In the genomic region with DNA sequence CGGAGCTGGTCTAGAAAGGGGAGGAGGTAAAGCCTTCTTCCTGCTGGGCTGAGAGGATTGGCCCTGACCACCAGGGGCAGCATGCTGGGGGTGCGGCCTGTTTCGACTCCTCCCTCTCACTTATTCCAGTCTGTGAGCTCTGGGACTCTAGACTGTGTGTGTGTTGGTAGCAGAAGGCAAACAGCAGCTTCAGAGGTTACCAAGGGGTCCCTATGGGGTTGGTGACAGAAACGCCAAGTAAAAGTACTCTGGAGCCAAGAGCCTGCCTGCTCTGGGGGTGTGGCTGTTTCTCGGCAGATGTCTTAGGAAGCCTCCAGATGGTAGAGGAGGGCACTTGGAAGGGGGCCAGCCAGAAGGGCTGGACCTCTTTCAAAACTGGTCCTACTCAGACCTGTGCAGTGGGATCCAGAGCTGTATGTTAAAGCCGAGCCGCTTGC, we compare ENCODE assay signal across 8 mouse cellular contexts. TPM values are rescaled to one million over a fixed set of nuclear protein-coding genes. Genes with fewer than 3 reads are reported as not detected.
DNase-seq lines count a peak whose midpoint lies in the region; ATAC-seq and TF ChIP-seq lines count a peak whose summit lies in the region.

No protein-coding gene starts in this region.

- peak; percentile 82; the same call in 1 of the 2 replicates for ATAC-seq in embryonic facial prominence, embryonic 11.5 days (replicated peaks; ENCODE audit: insufficient number of reproducible peaks, low FRiP score, low TSS enrichment, low read depth)
- ATAC-seq in hindbrain, embryonic 13.5 days (ENCODE audit: low FRiP score): peak; percentile 86
- ATAC-seq in neutrophil, adult 5-6 weeks (ENCODE audit: extremely low read depth, insufficient number of reproducible peaks, low FRiP score, poor library complexity, severe bottlenecking): peak; percentile 25; the same call in 1 of the 2 replicates
- no peak for ATAC-seq in activated CD4-positive, CD25-positive, alpha-beta regulatory T cell, adult 4 months

- H3K27me3 ChIP-seq in ES-Bruce4 (ENCODE audit: control insufficient read depth, insufficient read depth, low read length, poor library complexity, severe bottlenecking): no peaks in the 10 kb centered on the region
- H3K27me3 ChIP-seq in embryonic facial prominence, embryonic 11.5 days (ENCODE audit: control insufficient read depth, insufficient read depth, low read length): no peaks in the 10 kb centered on the region
- H3K27me3 ChIP-seq in hindbrain, embryonic 13.5 days: no peaks in the 10 kb centered on the region

- TF ChIP-seq POLR2A in ES-Bruce4 (IDR thresholded peaks at IDR 0.05; ENCODE audit: insufficient read depth, low read length): no peak
- no peak for TF ChIP-seq POLR2A in lung, adult 2 months (IDR thresholded peaks at IDR 0.05; ENCODE audit: borderline replicate concordance, extremely low read depth, low read depth, low read length)

- H3K4me2 ChIP-seq in embryonic facial prominence, embryonic 11.5 days (ENCODE audit: low read depth, low read length): no peak overlapping the region
- H3K4me2 ChIP-seq in hindbrain, embryonic 13.5 days: no peak overlapping the region

- 51% methylated on average over 7 of the region's 7 CpGs for WGBS in embryonic facial prominence, embryonic 11.5 days
- 21% methylated on average over 7 of the region's 7 CpGs for WGBS in hindbrain, embryonic 13.5 days
- WGBS in lung, adult 2 months: 37% methylated on average over 7 of the region's 7 CpGs

- DNase-seq in cerebellum, adult 11 months: peak; percentile 12
- no peak for DNase-seq in cerebellum, adult 9-10 months
- peak; percentile 40 for DNase-seq in embryonic facial prominence, embryonic 11.5 days (ENCODE audit: low spot score)
- DNase-seq in lung, adult 2 months: no peak

- no peak overlapping the region for H3K9ac ChIP-seq in ES-Bruce4 (ENCODE audit: low read depth, poor library complexity, severe bottlenecking)
- no peak overlapping the region for H3K9ac ChIP-seq in embryonic facial prominence, embryonic 11.5 days (replicated peaks; ENCODE audit: low read length)
- H3K9ac ChIP-seq in hindbrain, embryonic 13.5 days: no peak overlapping the region

- peak; percentile 65 for TF ChIP-seq CTCF in ES-Bruce4 (IDR thresholded peaks at IDR 0.05; ENCODE audit: low read depth, low read length)
- peak; percentile 27 for TF ChIP-seq CTCF in lung, adult 2 months (IDR thresholded peaks at IDR 0.05; ENCODE audit: insufficient read depth, low read length)

- H3K9me3 ChIP-seq in ES-Bruce4 (replicated peaks; ENCODE audit: control insufficient read depth, insufficient read depth, low read length, poor library complexity, severe bottlenecking): no peaks in the 10 kb centered on the region
- no peaks in the 10 kb centered on the region for H3K9me3 ChIP-seq in embryonic facial prominence, embryonic 11.5 days (replicated peaks; ENCODE audit: control insufficient read depth, low read length)
- H3K9me3 ChIP-seq in hindbrain, embryonic 13.5 days: no peaks in the 10 kb centered on the region

- no peak for TF ChIP-seq EP300 in ES-Bruce4 (IDR thresholded peaks at IDR 0.05; ENCODE audit: insufficient read depth, low read depth, low read length)

- H3K4me3 ChIP-seq in ES-Bruce4 (ENCODE audit: low read depth, low read length): peak overlapping the region; percentile 3; the same call in 1 of the 2 replicates
- H3K4me3 ChIP-seq in embryonic facial prominence, embryonic 11.5 days (ENCODE audit: low read depth, low read length): no peak overlapping the region
- no peak overlapping the region for H3K4me3 ChIP-seq in hindbrain, embryonic 13.5 days
- H3K4me3 ChIP-seq in lung, adult 2 months (replicated peaks; ENCODE audit: extremely low read depth, low read depth, low read length): no peak overlapping the region

- H3K36me3 ChIP-seq in ES-Bruce4 (ENCODE audit: control insufficient read depth, insufficient read depth, low read length, poor library complexity, severe bottlenecking): no peaks in the 10 kb centered on the region
- no peaks in the 10 kb centered on the region for H3K36me3 ChIP-seq in embryonic facial prominence, embryonic 11.5 days (replicated peaks; ENCODE audit: control insufficient read depth, insufficient read depth, low read depth, low read length)
- no peaks in the 10 kb centered on the region for H3K36me3 ChIP-seq in hindbrain, embryonic 13.5 days

- peaks cover 9% of the 10 kb centered on the region for H3K4me1 ChIP-seq in ES-Bruce4 (ENCODE audit: control insufficient read depth, insufficient read depth, low read length)
- H3K4me1 ChIP-seq in embryonic facial prominence, embryonic 11.5 days (ENCODE audit: control insufficient read depth, insufficient read depth, low read length): no peaks in the 10 kb centered on the region; the same call in 1 of the 2 replicates
- H3K4me1 ChIP-seq in hindbrain, embryonic 13.5 days (replicated peaks): peaks cover 46% of the 10 kb centered on the region
- no peaks in the 10 kb centered on the region for H3K4me1 ChIP-seq in lung, adult 2 months (ENCODE audit: control insufficient read depth, insufficient read depth, low read length)

- no peak overlapping the region for H3K27ac ChIP-seq in ES-Bruce4 (ENCODE audit: insufficient read depth, low read length)
- H3K27ac ChIP-seq in embryonic facial prominence, embryonic 11.5 days (replicated peaks; ENCODE audit: low read depth, low read length): no peak overlapping the region
- peak overlapping the region; percentile 82; the same call in 1 of the 2 replicates for H3K27ac ChIP-seq in hindbrain, embryonic 13.5 days

RNA-seq across cellular contexts. Expression of a gene that starts 15.3 kb away (rescaled TPM):
- 1.4 and 1.6 TPM in 2 replicates for polyA plus RNA-seq in ES-Bruce4 (2011; ENCODE audit: insufficient read depth, insufficient read length, low read depth, missing spikeins)
- 2.5 and 2.6 TPM in 2 replicates for polyA plus RNA-seq in embryonic facial prominence, embryonic 11.5 days (2014; fragmentation: Nextera tagmentation; extraction: Ambion mirVana)
- polyA plus RNA-seq in hindbrain, embryonic 13.5 days (2015; fragmentation: Nextera tagmentation; extraction: Ambion mirVana): 2.5 and 3.4 TPM in 2 replicates
- polyA plus RNA-seq in lung, adult 2 months (2012; rRNA removed): 10.8 and 14.4 TPM in 2 replicates
- total RNA-seq in neutrophil, adult 5-6 weeks (2017): 637 and 647 TPM in 2 replicates
- polyA plus RNA-seq in activated CD4-positive, CD25-positive, alpha-beta regulatory T cell, adult 4 months (2017; shearing (Covaris generic)): 1 to 10 TPM; 2.2 to 2.9 TPM

RNA-seq across cellular contexts. Expression of a gene that starts 48.9 kb away (rescaled TPM):
- polyA plus RNA-seq in ES-Bruce4 (2011; ENCODE audit: insufficient read depth, insufficient read length, low read depth, missing spikeins): 108 and 113 TPM in 2 replicates
- 255 and 257 TPM in 2 replicates for polyA plus RNA-seq in embryonic facial prominence, embryonic 11.5 days (2014; fragmentation: Nextera tagmentation; extraction: Ambion mirVana)
- 343 and 364 TPM in 2 replicates for polyA plus RNA-seq in hindbrain, embryonic 13.5 days (2015; fragmentation: Nextera tagmentation; extraction: Ambion mirVana)
- 90.4 and 99.5 TPM in 2 replicates for polyA plus RNA-seq in lung, adult 2 months (2012; rRNA removed)
- 356 and 382 TPM in 2 replicates for total RNA-seq in neutrophil, adult 5-6 weeks (2017)
- polyA plus RNA-seq in activated CD4-positive, CD25-positive, alpha-beta regulatory T cell, adult 4 months (2017; shearing (Covaris generic)): 100 to 1,000 TPM; 631 to 671 TPM

RNA-seq across cellular contexts. Expression of a gene that starts 49.1 kb away (rescaled TPM):
- 3.0 and 5.4 TPM in 2 replicates for polyA plus RNA-seq in ES-Bruce4 (2011; ENCODE audit: insufficient read depth, insufficient read length, low read depth, missing spikeins)
- polyA plus RNA-seq in embryonic facial prominence, embryonic 11.5 days (2014; fragmentation: Nextera tagmentation; extraction: Ambion mirVana): 26.0 and 28.0 TPM in 2 replicates
- 19.8 and 24.0 TPM in 2 replicates for polyA plus RNA-seq in hindbrain, embryonic 13.5 days (2015; fragmentation: Nextera tagmentation; extraction: Ambion mirVana)
- 26.5 and 35.7 TPM in 2 replicates for polyA plus RNA-seq in lung, adult 2 months (2012; rRNA removed)
- 12.4 and 12.6 TPM in 2 replicates for total RNA-seq in neutrophil, adult 5-6 weeks (2017)
- under 1 TPM; 0.07 to 0.37 TPM for polyA plus RNA-seq in activated CD4-positive, CD25-positive, alpha-beta regulatory T cell, adult 4 months (2017; shearing (Covaris generic))

Comparison
In these comparisons a context has a peak if more than half of its experiments do, and no peak if none do; other contexts are left out.
1. DNase-seq: peak in cerebellum, adult 11 months (single experiment) and embryonic facial prominence, embryonic 11.5 days (single experiment); none in cerebellum, adult 9-10 months (single experiment) and lung, adult 2 months (single experiment).